Mouse (Mus musculus): ENCODE measurements at regions not wholly inside any gene's neighbourhood (a gene's known extent, or its start where the extent isn't known, plus 50 kb on each side); places are given as distances from the start of the nearest gene placed in this dataset.

- no peak overlapping the region for H3K4me2 ChIP-seq
Measured at GRCm38 (mm10) chrX:92981141-92981540, 305.1 kb upstream of the Arx start.

GRCm38 (mm10) chrX:93002236-93002976 lies 283.8 kb upstream of the Arx start:
- Histone ChIP-seq H3K9me3 (no peaks in the 10 kb centered on the region), H3K4me1 (no peaks in the 10 kb centered on the region), H3K27ac (no peak overlapping the region), H3K36me3 (replicated peaks) (no peaks in the 10 kb centered on the region), H3K4me2 (no peak overlapping the region), H3K9ac (no peak overlapping the region), H3K4me3 (replicated peaks) (no peak overlapping the region), H3K27me3 (no peaks in the 10 kb centered on the region)
- 54% methylated on average over 9 of the region's 9 CpGs for WGBS
- no peak for ATAC-seq (ENCODE audit: low FRiP score)

More at GRCm38 (mm10) chrX:92981141-92981540, 305.1 kb upstream of the Arx start:
- Histone ChIP-seq H3K4me1 (no peaks in the 10 kb centered on the region), H3K4me3 (replicated peaks) (no peak overlapping the region), H3K9ac (no peak overlapping the region), H3K9me3 (no peaks in the 10 kb centered on the region), H3K27ac (no peak overlapping the region), H3K27me3 (no peaks in the 10 kb centered on the region), H3K36me3 (replicated peaks) (no peaks in the 10 kb centered on the region)
- ATAC-seq (ENCODE audit: low FRiP score) = no peak

GRCm38 (mm10) chrX:93006681-93007080 lies 279.6 kb upstream of the Arx start:
- Histone ChIP-seq H3K27me3 (no peaks in the 10 kb centered on the region), H3K4me1 (no peaks in the 10 kb centered on the region), H3K9ac (no peak overlapping the region), H3K4me2 (no peak overlapping the region), H3K4me3 (replicated peaks) (no peak overlapping the region), H3K36me3 (replicated peaks) (no peaks in the 10 kb centered on the region), H3K27ac (no peak overlapping the region), H3K9me3 (no peaks in the 10 kb centered on the region)
- 86% methylated on average over 2 of the region's 2 CpGs for WGBS
- no peak for ATAC-seq (ENCODE audit: low FRiP score)

- Histone ChIP-seq H3K9ac (no peak overlapping the region), H3K4me2 (no peak overlapping the region), H3K36me3 (replicated peaks) (no peaks in the 10 kb centered on the region), H3K27ac (no peak overlapping the region), H3K9me3 (no peaks in the 10 kb centered on the region), H3K27me3 (no peaks in the 10 kb centered on the region), H3K4me1 (no peaks in the 10 kb centered on the region), H3K4me3 (replicated peaks) (no peak overlapping the region)
- no peak for ATAC-seq (ENCODE audit: low FRiP score)
- WGBS = 72% methylated on average over 2 of the region's 2 CpGs
Measured at GRCm38 (mm10) chrX:93011578-93011977, 274.7 kb upstream of the Arx start.

GRCm38 (mm10) chrX:93016391-93016790 lies 269.9 kb upstream of the Arx start:
- H3K9me3 ChIP-seq = no peaks in the 10 kb centered on the region
- 62% methylated on average over 3 of the region's 3 CpGs for WGBS
- H3K4me1 ChIP-seq = no peaks in the 10 kb centered on the region
- no peak overlapping the region for H3K4me2 ChIP-seq
- no peak overlapping the region for H3K4me3 ChIP-seq (replicated peaks)
- no peaks in the 10 kb centered on the region for H3K27me3 ChIP-seq
- no peaks in the 10 kb centered on the region for H3K36me3 ChIP-seq (replicated peaks)
- H3K9ac ChIP-seq = no peak overlapping the region
- H3K27ac ChIP-seq = no peak overlapping the region
- ATAC-seq (ENCODE audit: low FRiP score) = no peak

GRCm38 (mm10) chrX:93041096-93041495 lies 245.1 kb upstream of the Arx start:
- no peaks in the 10 kb centered on the region for H3K4me1 ChIP-seq
- ATAC-seq (ENCODE audit: low FRiP score) = no peak
- no peaks in the 10 kb centered on the region for H3K9me3 ChIP-seq
- no peak overlapping the region for H3K9ac ChIP-seq
- no peak overlapping the region for H3K4me2 ChIP-seq
- 75% methylated on average over 1 of the region's 1 CpGs for WGBS
- H3K27ac ChIP-seq = no peak overlapping the region
- H3K36me3 ChIP-seq (replicated peaks) = no peaks in the 10 kb centered on the region
- H3K4me3 ChIP-seq (replicated peaks) = no peak overlapping the region
- H3K27me3 ChIP-seq = no peaks in the 10 kb centered on the region

GRCm38 (mm10) chrX:93042736-93043135 lies 243.5 kb upstream of the Arx start:
- no peaks in the 10 kb centered on the region for H3K36me3 ChIP-seq (replicated peaks)
- no peaks in the 10 kb centered on the region for H3K27me3 ChIP-seq
- no peak overlapping the region for H3K9ac ChIP-seq
- no peak overlapping the region for H3K4me2 ChIP-seq
- ATAC-seq (ENCODE audit: low FRiP score) = no peak
- no peaks in the 10 kb centered on the region for H3K4me1 ChIP-seq
- no peak overlapping the region for H3K4me3 ChIP-seq (replicated peaks)
- H3K9me3 ChIP-seq = no peaks in the 10 kb centered on the region
- no peak overlapping the region for H3K27ac ChIP-seq
- 73% methylated on average over 3 of the region's 3 CpGs for WGBS

GRCm38 (mm10) chrX:93048967-93049754 lies 237.1 kb upstream of the Arx start:
- Histone ChIP-seq H3K4me2 (no peak overlapping the region), H3K27me3 (no peaks in the 10 kb centered on the region), H3K9me3 (no peaks in the 10 kb centered on the region), H3K9ac (no peak overlapping the region), H3K4me3 (replicated peaks) (no peak overlapping the region), H3K36me3 (replicated peaks) (no peaks in the 10 kb centered on the region), H3K27ac (no peak overlapping the region), H3K4me1 (no peaks in the 10 kb centered on the region)
- 91% methylated on average over 1 of the region's 1 CpGs for WGBS
- ATAC-seq (ENCODE audit: low FRiP score) = no peak

- Histone ChIP-seq H3K27me3 (no peaks in the 10 kb centered on the region), H3K27ac (no peak overlapping the region), H3K4me2 (no peak overlapping the region), H3K4me1 (no peaks in the 10 kb centered on the region), H3K36me3 (replicated peaks) (no peaks in the 10 kb centered on the region), H3K4me3 (replicated peaks) (no peak overlapping the region), H3K9ac (no peak overlapping the region), H3K9me3 (no peaks in the 10 kb centered on the region)
- 85% methylated on average over 3 of the region's 3 CpGs for WGBS
- ATAC-seq (ENCODE audit: low FRiP score) = no peak
Measured at GRCm38 (mm10) chrX:93049755-93050143, 236.5 kb upstream of the Arx start.

GRCm38 (mm10) chrX:93059533-93059932 lies 226.7 kb upstream of the Arx start:
- WGBS = 81% methylated on average over 4 of the region's 4 CpGs
- H3K9me3 ChIP-seq = no peaks in the 10 kb centered on the region
- H3K27ac ChIP-seq = no peak overlapping the region
- no peaks in the 10 kb centered on the region for H3K4me1 ChIP-seq
- H3K27me3 ChIP-seq = no peaks in the 10 kb centered on the region
- no peak overlapping the region for H3K9ac ChIP-seq
- H3K4me3 ChIP-seq (replicated peaks) = no peak overlapping the region
- no peak for ATAC-seq (ENCODE audit: low FRiP score)
- no peaks in the 10 kb centered on the region for H3K36me3 ChIP-seq (replicated peaks)
- H3K4me2 ChIP-seq = no peak overlapping the region

GRCm38 (mm10) chrX:93068884-93069283 lies 217.4 kb upstream of the Arx start:
- no peaks in the 10 kb centered on the region for H3K9me3 ChIP-seq
- H3K4me3 ChIP-seq (replicated peaks) = no peak overlapping the region
- no peaks in the 10 kb centered on the region for H3K4me1 ChIP-seq
- H3K27ac ChIP-seq = no peak overlapping the region
- WGBS = 47% methylated on average over 7 of the region's 7 CpGs
- 0 out of 2 replicates have a peak overlapping the region, but pooled peaks have one; percentile 4 for H3K4me2 ChIP-seq
- no peaks in the 10 kb centered on the region for H3K36me3 ChIP-seq (replicated peaks)
- ATAC-seq (ENCODE audit: low FRiP score) = no peak
- H3K27me3 ChIP-seq = no peaks in the 10 kb centered on the region
- no peak overlapping the region for H3K9ac ChIP-seq

GRCm38 (mm10) chrX:93069569-93070289 lies 216.5 kb upstream of the Arx start:
- WGBS = 13% methylated on average over 13 of the region's 13 CpGs
- Histone ChIP-seq H3K36me3 (replicated peaks) (no peaks in the 10 kb centered on the region), H3K9ac (no peak overlapping the region), H3K4me1 (no peaks in the 10 kb centered on the region), H3K4me3 (replicated peaks) (no peak overlapping the region), H3K27me3 (no peaks in the 10 kb centered on the region), H3K4me2 (peak overlapping the region; percentile 36), H3K9me3 (no peaks in the 10 kb centered on the region), H3K27ac (no peak overlapping the region)
- ATAC-seq (ENCODE audit: low FRiP score) = peak; percentile 46; the same call in 1 of the 2 replicates

Measured in forebrain, embryonic 12.5 days (tissue).